Mouse (Mus musculus) CD4-positive, CD25-positive, alpha-beta regulatory T cell, adult 4 months (primary cell): ENCODE measurements around the gene Rnf151. TPM values are rescaled to one million over a fixed set of nuclear protein-coding genes. Genes with fewer than 3 reads are reported as not detected.
"Not testable (repeated sequence)": the region's sequence is repeated elsewhere in the genome, so short reads cannot be mapped to it uniquely, and the experiment has no call there.

ENCODE experiments used
- ATAC-seq: one replicate; pipeline ENCODE4 v1.8.0; 2017
- polyA plus RNA-seq, 2 experiments: library from polyadenylated mRNA; unstranded; fragments of 100-300 nt; shearing (Covaris generic); gene quantifications; one replicate each; pipeline ENCODE4 v1.2.1; 2017

The Rnf151 gene
- polyA plus RNA-seq, 2 experiments from 2014 or later = not detected

DNA sequence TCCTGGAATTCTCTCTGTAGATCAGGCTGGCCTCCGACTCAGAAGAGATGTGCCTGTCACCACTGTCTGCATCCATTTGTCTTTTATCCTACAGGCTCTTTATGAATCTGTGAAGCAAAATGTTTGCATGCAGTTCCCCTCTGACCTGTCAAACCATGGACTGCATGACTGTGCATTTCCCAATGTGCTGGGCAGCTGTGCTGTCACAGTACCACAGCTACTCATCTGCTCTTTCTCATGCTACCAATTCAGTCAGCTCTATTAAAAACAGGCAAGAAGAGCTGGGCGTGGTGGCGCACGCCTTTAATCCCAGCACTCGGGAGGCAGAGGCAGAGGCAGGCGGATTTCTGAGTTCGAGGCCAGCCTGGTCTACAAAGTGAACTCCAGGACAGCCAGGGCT, 50.9 kb downstream of the Rnf151 start:
- ATAC-seq = not testable (repeated sequence)

Other genes starting within 250 kb of the Rnf151 start
- gene E4f1, start 247.8 kb downstream of the Rnf151 start, polyA plus RNA-seq = 10 to 100 TPM; 34.3 to 62.8 TPM
- 1 to 10 TPM; 4.1 to 5.3 TPM for gene Pgp, start 247.7 kb downstream of the Rnf151 start, polyA plus RNA-seq
- gene Bricd5, start 244.2 kb downstream of the Rnf151 start, polyA plus RNA-seq = not detected
- gene Mlst8, start 239.0 kb downstream of the Rnf151 start, polyA plus RNA-seq = 10 to 100 TPM; 14.3 to 25.8 TPM
- under 1 TPM; 0.16 TPM for gene Caskin1, start 229.5 kb downstream of the Rnf151 start, polyA plus RNA-seq
- 10 to 100 TPM; 52.8 to 72.1 TPM for gene Traf7, start 190.1 kb downstream of the Rnf151 start, polyA plus RNA-seq
- gene Rab26, start 183.9 kb downstream of the Rnf151 start, polyA plus RNA-seq = 1 to 10 TPM; 4.0 to 5.0 TPM
- 10 to 100 TPM; 16.8 to 34.7 TPM for gene Pkd1, start 168.2 kb downstream of the Rnf151 start, polyA plus RNA-seq
- gene Tsc2, start 85.4 kb downstream of the Rnf151 start, polyA plus RNA-seq = 10 to 100 TPM; 20.5 to 28.2 TPM
- gene Nthl1, start 85.4 kb downstream of the Rnf151 start, polyA plus RNA-seq = 1 to 10 TPM; 3.1 to 6.0 TPM
- gene Slc9a3r2, start 67.7 kb downstream of the Rnf151 start, polyA plus RNA-seq = not detected
- not detected for gene Npw, start 59.6 kb downstream of the Rnf151 start, polyA plus RNA-seq
- 1 to 10 TPM; 3.7 to 5.4 TPM for gene Zfp598, start 48.4 kb downstream of the Rnf151 start, polyA plus RNA-seq
- 1 to 10 TPM; 1.1 TPM for gene Syngr3, start 28.1 kb downstream of the Rnf151 start, polyA plus RNA-seq
- gene Gfer, start 21.9 kb downstream of the Rnf151 start, polyA plus RNA-seq = 10 to 100 TPM; 13.5 to 21.7 TPM
- gene Noxo1, start 21.8 kb downstream of the Rnf151 start, polyA plus RNA-seq = 1 to 10 TPM; 1.2 to 1.4 TPM
- 10 to 100 TPM; 38.1 to 71.3 TPM for gene Tbl3, start 10.4 kb downstream of the Rnf151 start, polyA plus RNA-seq
- 100 to 1,000 TPM; 608 to 780 TPM for gene Rps2, start 53 bp upstream of the Rnf151 start, polyA plus RNA-seq
- 100 to 1,000 TPM; 227 to 245 TPM for gene Ndufb10, start 6.4 kb upstream of the Rnf151 start, polyA plus RNA-seq
- gene Rpl3l, start 9.8 kb upstream of the Rnf151 start, polyA plus RNA-seq = not detected
- 10 to 100 TPM; 29.3 to 30.1 TPM for gene Msrb1, start 18.6 kb upstream of the Rnf151 start, polyA plus RNA-seq
- gene Hs3st6, start 34.9 kb upstream of the Rnf151 start, polyA plus RNA-seq = not detected
- gene Meiob, start 86.2 kb upstream of the Rnf151 start, polyA plus RNA-seq = under 1 TPM in 1 of 2 experiments, not detected in 1; 0.24 TPM
- 10 to 100 TPM; 27.0 to 31.8 TPM for gene Hagh, start 122.1 kb upstream of the Rnf151 start, polyA plus RNA-seq
- gene Fahd1, start 132.3 kb upstream of the Rnf151 start, polyA plus RNA-seq = 1 to 10 TPM; 2.7 to 2.8 TPM
- gene Igfals, start 147.9 kb upstream of the Rnf151 start, polyA plus RNA-seq = not detected
- gene Nubp2, start 168.3 kb upstream of the Rnf151 start, polyA plus RNA-seq = 100 to 1,000 TPM in 1 of 2 experiments, 10 to 100 TPM in 1; 76.6 to 104 TPM
- 10 to 100 TPM; 53.0 to 59.5 TPM for gene Spsb3, start 168.6 kb upstream of the Rnf151 start, polyA plus RNA-seq
- gene Eme2, start 177.0 kb upstream of the Rnf151 start, polyA plus RNA-seq = 10 to 100 TPM; 19.9 to 41.4 TPM
- gene Mrps34, start 177.1 kb upstream of the Rnf151 start, polyA plus RNA-seq = 10 to 100 TPM; 74.5 to 78.5 TPM
- 10 to 100 TPM; 40.7 to 52.5 TPM for gene Nme3, start 178.4 kb upstream of the Rnf151 start, polyA plus RNA-seq
- gene Mapk8ip3, start 218.9 kb upstream of the Rnf151 start, polyA plus RNA-seq = 10 to 100 TPM; 31.7 to 41.9 TPM
- gene Jpt2, start 242.6 kb upstream of the Rnf151 start, polyA plus RNA-seq = 10 to 100 TPM; 28.2 to 39.5 TPM